Comparison of ENCODE assay signal across 7 mouse cellular contexts in the genomic region with DNA sequence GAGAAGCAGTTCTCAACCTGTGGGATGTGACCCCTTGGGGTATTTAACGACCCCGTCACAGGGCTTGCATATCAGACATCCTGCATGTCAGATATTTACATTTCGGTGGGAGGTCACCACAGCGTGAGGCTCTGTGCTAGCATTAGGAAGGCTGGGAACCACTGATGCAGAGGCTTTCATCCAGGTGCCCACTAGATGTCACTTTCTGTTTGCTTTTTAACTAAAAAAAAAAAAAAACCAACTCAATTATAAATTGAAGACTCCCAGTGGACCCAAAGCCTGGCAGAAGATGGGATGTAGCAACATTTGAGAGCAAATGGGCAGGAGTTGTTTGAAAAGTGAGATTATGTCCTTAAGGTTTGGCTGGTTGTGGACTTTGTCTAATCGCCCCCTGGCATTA. TPM values are rescaled to one million over a fixed set of nuclear protein-coding genes. Genes with fewer than 3 reads are reported as not detected.
DNase-seq lines count a peak whose midpoint lies in the region; ATAC-seq lines count a peak whose summit lies in the region.

No protein-coding gene starts in this region.

- DNase-seq in layer of hippocampus, postnatal 25 days (ENCODE audit: extremely low spot score in 1 of 2, low spot score in 1 of 2), result peak; percentile 8 to 17
- DNase-seq in layer of hippocampus, adult 9-11 months, result no peak
- peak; percentile 32 for DNase-seq in Muller cell, postnatal 12 days (ENCODE audit: inconsistent ontology term)
- DNase-seq in forelimb bud, embryonic 11.5 days (ENCODE audit: low read depth, low spot score), result peak; percentile 34
- DNase-seq in kidney, postnatal 4 days, result peak; percentile 38 to 44
- no peak for DNase-seq in natural killer cell, adult 2 months (ENCODE audit: low spot score in 2 of 2)

- no peak for ATAC-seq in monocyte, adult 5-6 weeks (replicated peaks; ENCODE audit: insufficient number of reproducible peaks, low FRiP score, low TSS enrichment, poor library complexity, severe bottlenecking)

RNA-seq across cellular contexts. Expression of a gene that starts 16.1 kb away (rescaled TPM):
- total RNA-seq in layer of hippocampus, postnatal 25 days (2021), result 10 to 100 TPM; 25.9 to 34.0 TPM
- 9.1 to 14.2 TPM (median 11.6 TPM) in 3 replicates for total RNA-seq in monocyte, adult 5-6 weeks (2017)

Comparison
In these comparisons a context has a peak if more than half of its experiments do, and no peak if none do; other contexts are left out.
1. DNase-seq: peak in layer of hippocampus, postnatal 25 days (2 of 2), Muller cell, postnatal 12 days (single experiment), forelimb bud, embryonic 11.5 days (single experiment) and kidney, postnatal 4 days (2 of 2); none in layer of hippocampus, adult 9-11 months (single experiment) and natural killer cell, adult 2 months (0 of 2).